Mouse (Mus musculus) layer of hippocampus, adult 6 months (tissue): ENCODE measurements around the gene Cbx6. TPM values are rescaled to one million over a fixed set of nuclear protein-coding genes. Genes with fewer than 3 reads are reported as not detected.

ENCODE experiments used
- long read RNA-seq, 2 experiments: library from polyadenylated mRNA; unstranded; transcript quantifications; one replicate each; pipeline ENCODE4 v2.0.0; 2019 to 2020
- polyA plus RNA-seq: library from polyadenylated mRNA; unstranded; fragments of <200 nt; fragmentation: Nextera tagmentation; gene quantifications from 2 replicates; pipeline ENCODE4 v1.2.3, GENCODE M21; 2021

The Cbx6 gene
- polyA plus RNA-seq = 44.2 and 51.6 TPM in 2 replicates
- long read RNA-seq, experiment 1, full-length matches to known transcripts = 31 of 64 reads
- long read RNA-seq, experiment 1, partial matches to known transcripts = 0 of 64 reads
- long read RNA-seq, experiment 1, other reads (novel, unspliced or antisense) = 33 of 64 reads
- long read RNA-seq, experiment 2, full-length matches to known transcripts = 284 of 323 reads
- long read RNA-seq, experiment 2, partial matches to known transcripts = 6 of 323 reads
- long read RNA-seq, experiment 2, other reads (novel, unspliced or antisense) = 33 of 323 reads

GRCm38 (mm10) chr15:79834130-79834880, at the start of gene Cbx6, which contains the start of gene Npcd:
Gene Cbx6, minus strand, starts transcription at chr15:79834688.
Gene Npcd, minus strand, starts transcription at chr15:79834237.

DNA sequence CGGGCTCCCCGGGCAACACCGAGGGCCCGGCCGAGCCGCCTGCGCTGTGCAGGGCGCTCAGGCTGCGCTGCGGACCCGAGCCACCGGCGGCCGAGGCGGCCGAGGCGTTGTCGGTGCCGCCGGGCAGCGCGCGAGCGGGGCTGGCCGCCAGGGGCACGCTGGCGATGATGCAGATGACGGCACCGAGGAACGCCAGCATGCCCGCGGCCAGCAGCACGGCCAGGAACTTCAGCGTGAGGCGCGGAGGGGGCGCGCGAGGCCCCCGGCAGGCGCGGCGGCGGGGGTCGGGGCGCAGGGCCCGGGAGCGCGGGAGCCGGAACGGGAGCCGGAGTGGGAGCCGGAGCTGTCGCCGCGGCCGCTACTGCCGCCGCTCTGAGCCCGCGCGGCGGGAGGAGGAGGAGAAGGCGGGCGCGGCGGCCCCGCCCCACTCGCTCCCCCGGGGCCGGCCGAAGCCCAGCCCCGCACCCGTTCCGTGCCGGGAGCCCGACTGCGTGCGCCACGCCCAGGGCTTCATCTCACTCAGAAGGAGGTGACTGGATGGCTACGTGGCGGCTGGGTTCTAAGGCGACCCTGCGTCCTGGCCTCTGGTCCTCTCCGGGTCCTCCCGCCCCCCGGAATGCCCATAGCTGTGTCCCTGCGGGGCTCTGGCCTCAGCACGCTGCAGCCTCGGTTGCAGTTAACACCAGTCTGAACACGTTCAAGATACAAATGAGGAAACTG, 30.0 kb downstream of the Cbx6 start, which contains the start of gene Nptxr:
Gene Nptxr (minus strand): TSS at position 415 of the 720 bp plus-strand sequence.

GRCm38 (mm10) chr15:79777749-79778148, 56.7 kb downstream of the Cbx6 start, which contains the start of gene Dnal4:
Gene Dnal4, minus strand, starts transcription at chr15:79777849.

Other genes starting within 250 kb of the Cbx6 start
- not detected in 2 replicates for gene Dmc1, start 229.6 kb downstream of the Cbx6 start, polyA plus RNA-seq
- 0.62 and 0.80 TPM in 2 replicates for gene Fam227a, start 175.7 kb downstream of the Cbx6 start, polyA plus RNA-seq
- gene Cby1, start 175.5 kb downstream of the Cbx6 start, polyA plus RNA-seq = 68.4 and 69.4 TPM in 2 replicates
- 165 and 171 TPM in 2 replicates for gene Tomm22, start 163.8 kb downstream of the Cbx6 start, polyA plus RNA-seq
- gene Josd1, start 146.8 kb downstream of the Cbx6 start, polyA plus RNA-seq = 5.0 and 5.2 TPM in 2 replicates
- gene Gtpbp1, start 143.8 kb downstream of the Cbx6 start, polyA plus RNA-seq = 10.0 and 12.3 TPM in 2 replicates
- 8.1 and 9.3 TPM in 2 replicates for gene Sun2, start 92.2 kb downstream of the Cbx6 start, polyA plus RNA-seq
- 123 and 139 TPM in 2 replicates for gene Dnal4, start 56.8 kb downstream of the Cbx6 start, polyA plus RNA-seq
- gene Nptxr, start 29.9 kb downstream of the Cbx6 start, polyA plus RNA-seq = 90.1 and 132 TPM in 2 replicates
- 3.5 and 35.6 TPM in 2 replicates for gene Npcd, start 451 bp downstream of the Cbx6 start, polyA plus RNA-seq
- 2.9 and 3.3 TPM in 2 replicates for gene Apobec3, start 57.0 kb upstream of the Cbx6 start, polyA plus RNA-seq
- 18.7 and 23.4 TPM in 2 replicates for gene Cbx7, start 136.4 kb upstream of the Cbx6 start, polyA plus RNA-seq
- gene Pdgfb, start 180.3 kb upstream of the Cbx6 start, polyA plus RNA-seq = 10.5 and 15.0 TPM in 2 replicates